Mouse (Mus musculus) CH12.LX (cell line): ENCODE results near the gene Paxbp1. TPM values are rescaled to one million over a fixed set of nuclear protein-coding genes. Genes with fewer than 3 reads are reported as not detected.
A peak's percentile ranks its signal among the peaks of the same experiment; 100 is the strongest.

Experiments
- DNase-seq: peaks from one replicate; pipeline ENCODE4 v3.0.0-alpha.2; 2013; ENCODE audit errors: extremely low read depth
- H3K27ac ChIP-seq: 2 replicates; pipeline ENCODE4 v1.5.1; 2012; ENCODE audit warnings: low read depth, mild to moderate bottlenecking, control low read depth, moderate library complexity; ENCODE audit not compliant: insufficient read depth
- H3K27me3 ChIP-seq: replicated peaks from 2 replicates; pipeline ENCODE3; 2012; ENCODE audit warnings: inconsistent platforms
- H3K36me3 ChIP-seq, 2 experiments: replicated peaks in 1 of 2; 2 replicates each; pipeline versions ENCODE3 to v1.6.1; 2012; ENCODE audit warnings: inconsistent platforms in 1 of 2, low read length in 1 of 2, mild to moderate bottlenecking in 1 of 2, mixed read lengths in 1 of 2, moderate library complexity in 1 of 2; ENCODE audit not compliant: control insufficient read depth in 1 of 2, insufficient read depth in 1 of 2
- H3K4me1 ChIP-seq, 2 experiments: 2 replicates each; pipeline ENCODE4 v1.6.1; 2012; ENCODE audit warnings: inconsistent platforms in 1 of 2, moderate library complexity in 1 of 2; ENCODE audit not compliant: insufficient read depth in 2 of 2, control insufficient read depth in 1 of 2
- H3K4me2 ChIP-seq: 2 replicates; pipeline ENCODE4 v1.6.1; 2012; ENCODE audit warnings: low read depth, mild to moderate bottlenecking, control low read depth; ENCODE audit not compliant: poor library complexity, insufficient read depth, severe bottlenecking
- H3K4me3 ChIP-seq, 3 experiments: fragments of 150-350 bp in 1 of 3; sonication (generic) in 1 of 3; replicated peaks in 1 of 3; 2 replicates each; pipeline versions ENCODE3 to v1.5.1; 2011 to 2012; ENCODE audit warnings: low read depth in 2 of 3, low read length in 2 of 3, mild to moderate bottlenecking in 2 of 3, moderate library complexity in 2 of 3, control low read depth in 1 of 3, improper control_type of control experiment in 1 of 3, inconsistent platforms in 1 of 3, mixed read lengths in 1 of 3; ENCODE audit not compliant: poor library complexity in 1 of 3
- H3K79me2 ChIP-seq: replicated peaks from 2 replicates; pipeline ENCODE4 v1.6.1; 2012; ENCODE audit warnings: mild to moderate bottlenecking, moderate library complexity; ENCODE audit not compliant: control insufficient read depth, poor library complexity, insufficient read depth, severe bottlenecking; ENCODE audit errors: extremely low read depth
- H3K9ac ChIP-seq: 2 replicates; pipeline ENCODE4 v1.6.1; 2012; ENCODE audit warnings: low read depth, mild to moderate bottlenecking, control low read depth, moderate library complexity; ENCODE audit not compliant: insufficient read depth
- H3K9me3 ChIP-seq: replicated peaks from 2 replicates; pipeline ENCODE3; 2012; ENCODE audit warnings: low read length, inconsistent platforms, mixed read lengths
- BHLHE40 ChIP-seq: IDR thresholded peaks from 2 replicates; pipeline ENCODE4 v1.6.1; 2011; ENCODE audit warnings: mild to moderate bottlenecking, low read depth, low read length, improper control_type of control experiment
- CHD1 ChIP-seq: IDR thresholded peaks from 2 replicates; pipeline ENCODE4 v1.6.1; 2012; ENCODE audit warnings: low read depth, low read length, improper control_type of control experiment, inconsistent platforms
- CHD2 ChIP-seq: IDR thresholded peaks from 2 replicates; pipeline ENCODE4 v1.6.1; 2011; ENCODE audit warnings: low read length, improper control_type of control experiment
- E2F4 ChIP-seq: IDR thresholded peaks from 2 replicates; pipeline ENCODE4 v1.6.1; 2011; ENCODE audit warnings: low read depth, low read length, improper control_type of control experiment; ENCODE audit not compliant: insufficient replicate concordance
- ELF1 ChIP-seq: IDR thresholded peaks from 2 replicates; pipeline ENCODE4 v1.6.1; 2014; ENCODE audit warnings: low read depth, mild to moderate bottlenecking, inconsistent platforms, low read length, improper control_type of control experiment
- EP300 ChIP-seq: IDR thresholded peaks from 2 replicates; pipeline ENCODE4 v1.6.1; 2011; ENCODE audit warnings: low read length, improper control_type of control experiment
- ETS1 ChIP-seq: conservative IDR thresholded peaks from 2 replicates; pipeline ENCODE4 v1.6.1; 2012; ENCODE audit warnings: low read depth, mild to moderate bottlenecking, inconsistent platforms, low read length, improper control_type of control experiment, moderate library complexity
- GABPA ChIP-seq: IDR thresholded peaks from 2 replicates; pipeline ENCODE4 v1.6.1; 2012; ENCODE audit warnings: low read depth, low read length, improper control_type of control experiment, inconsistent platforms; ENCODE audit not compliant: insufficient replicate concordance
- HCFC1 ChIP-seq: IDR thresholded peaks from 2 replicates; pipeline ENCODE4 v1.6.1; 2012; ENCODE audit warnings: low read depth, mild to moderate bottlenecking, inconsistent platforms, low read length, improper control_type of control experiment
- IRF4 ChIP-seq: IDR thresholded peaks from 2 replicates; pipeline ENCODE4 v1.6.1; 2014; ENCODE audit warnings: low read depth, mild to moderate bottlenecking, inconsistent platforms, low read length, improper control_type of control experiment
- JUND ChIP-seq: conservative IDR thresholded peaks from 2 replicates; pipeline ENCODE4 v1.6.1; 2011; ENCODE audit warnings: low read depth, low read length, improper control_type of control experiment
- KAT2A ChIP-seq: IDR thresholded peaks from 2 replicates; pipeline ENCODE4 v1.6.1; 2012; ENCODE audit warnings: low read length, improper control_type of control experiment, inconsistent platforms; ENCODE audit not compliant: insufficient replicate concordance
- MAFK ChIP-seq: IDR thresholded peaks from 2 replicates; pipeline ENCODE4 v1.6.1; 2011; ENCODE audit warnings: low read length, improper control_type of control experiment; ENCODE audit not compliant: insufficient replicate concordance
- MAX ChIP-seq: IDR thresholded peaks from 2 replicates; pipeline ENCODE4 v1.6.1; 2011; ENCODE audit warnings: low read length, improper control_type of control experiment
- MAZ ChIP-seq: IDR thresholded peaks from 2 replicates; pipeline ENCODE4 v1.6.1; 2012; ENCODE audit warnings: low read depth, mild to moderate bottlenecking, inconsistent platforms, low read length, improper control_type of control experiment, moderate library complexity
- MEF2A ChIP-seq: IDR thresholded peaks from 2 replicates; pipeline ENCODE4 v1.6.1; 2014; ENCODE audit warnings: low read depth, mild to moderate bottlenecking, inconsistent platforms, low read length, improper control_type of control experiment, borderline replicate concordance
- MXI1 ChIP-seq: IDR thresholded peaks from 2 replicates; pipeline ENCODE4 v1.6.1; 2011; ENCODE audit warnings: mild to moderate bottlenecking, low read depth, low read length, improper control_type of control experiment
- MYC ChIP-seq: IDR thresholded peaks from 2 replicates; pipeline ENCODE4 v1.6.1; 2011; ENCODE audit warnings: low read depth, mild to moderate bottlenecking, improper control_type of control experiment, low read length
- NELFE ChIP-seq: IDR thresholded peaks from 2 replicates; pipeline ENCODE4 v1.6.1; 2011; ENCODE audit warnings: low read depth, low read length, improper control_type of control experiment
- NRF1 ChIP-seq: IDR thresholded peaks from 2 replicates; pipeline ENCODE4 v1.6.1; 2014; ENCODE audit warnings: low read depth, mild to moderate bottlenecking, inconsistent platforms, low read length, improper control_type of control experiment, moderate library complexity
- PAX5 ChIP-seq: IDR thresholded peaks from 2 replicates; pipeline ENCODE4 v1.6.1; 2012; ENCODE audit warnings: low read length, inconsistent platforms, mixed read lengths
- POLR2A ChIP-seq: IDR thresholded peaks from 2 replicates; pipeline ENCODE4 v1.6.1; 2011; ENCODE audit warnings: low read depth, mild to moderate bottlenecking, improper control_type of control experiment, low read length
- POLR2AphosphoS2 ChIP-seq: IDR thresholded peaks from 2 replicates; pipeline ENCODE4 v1.6.1; 2011; ENCODE audit warnings: low read depth, low read length, improper control_type of control experiment
- RCOR1 ChIP-seq: conservative IDR thresholded peaks from 2 replicates; pipeline ENCODE4 v1.6.1; 2012; ENCODE audit warnings: low read depth, mild to moderate bottlenecking, inconsistent platforms, low read length, improper control_type of control experiment
- SIN3A ChIP-seq: IDR thresholded peaks from 2 replicates; pipeline ENCODE4 v1.6.1; 2012; ENCODE audit warnings: low read length, improper control_type of control experiment, inconsistent platforms
- SMC3 ChIP-seq: IDR thresholded peaks from 2 replicates; pipeline ENCODE4 v1.6.1; 2011; ENCODE audit warnings: low read depth, low read length, improper control_type of control experiment
- TBP ChIP-seq: conservative IDR thresholded peaks from 2 replicates; pipeline ENCODE4 v1.6.1; 2011; ENCODE audit warnings: low read depth, low read length, improper control_type of control experiment
- TCF12 ChIP-seq: IDR thresholded peaks from 2 replicates; pipeline ENCODE4 v1.6.1; 2014; ENCODE audit warnings: low read depth, mild to moderate bottlenecking, inconsistent platforms, low read length, improper control_type of control experiment
- UBTF ChIP-seq: IDR thresholded peaks from 2 replicates; pipeline ENCODE4 v1.6.1; 2012; ENCODE audit warnings: low read depth, mild to moderate bottlenecking, inconsistent platforms, low read length, improper control_type of control experiment, moderate library complexity
- USF1 ChIP-seq: IDR thresholded peaks from 2 replicates; pipeline ENCODE4 v1.6.1; 2014; ENCODE audit warnings: low read depth, mild to moderate bottlenecking, inconsistent platforms, low read length, improper control_type of control experiment
- USF2 ChIP-seq: conservative IDR thresholded peaks from 2 replicates; pipeline ENCODE4 v1.6.1; 2011; ENCODE audit warnings: low read depth, low read length, improper control_type of control experiment
- ZC3H11A ChIP-seq: IDR thresholded peaks from 2 replicates; pipeline ENCODE4 v1.6.1; 2012; ENCODE audit warnings: low read depth, mild to moderate bottlenecking, inconsistent platforms, low read length, improper control_type of control experiment
- ZKSCAN1 ChIP-seq: IDR thresholded peaks from 2 replicates; pipeline ENCODE4 v1.6.1; 2012; ENCODE audit warnings: low read depth, inconsistent platforms, low read length, improper control_type of control experiment, borderline replicate concordance
- ZMIZ1 ChIP-seq: IDR thresholded peaks from 2 replicates; pipeline ENCODE4 v1.6.1; 2012; ENCODE audit warnings: low read depth, mild to moderate bottlenecking, inconsistent platforms, low read length, improper control_type of control experiment
- dilution Hi-C: fragments of 300-500 bp; cut with MboI; formaldehyde crosslinking; loops from 2 replicates; pipeline ENCODE4 v1.14.3; 2020; ENCODE audit warnings: low sequenced_read_pairs; ENCODE audit not compliant: extremely low pct_unique_long_range_greater_than_20kb, extremely low pct_ligation_motif_present
- in situ Hi-C: fragments of 300-500 bp; cut with MboI; formaldehyde crosslinking; loops from 3 replicates; pipeline ENCODE4 v1.14.3; 2019; ENCODE audit warnings: low sequenced_read_pairs, low pct_ligation_motif_present, low pct_unique_long_range_greater_than_20kb, mixed read lengths
- polyA plus RNA-seq: library from polyadenylated mRNA; unstranded; fragments of >175 nt; gene quantifications from 2 replicates; pipeline ENCODE4 v1.2.1, GENCODE M21; 2012; ENCODE audit warnings: low read depth; ENCODE audit not compliant: insufficient read length
- total RNA-seq, 2 experiments: library from RNA; depleted of rRNA; stranded (reverse); fragments of 300-350 nt in 1 of 2; fragments of >200 nt in 1 of 2; gene quantifications; 2 replicates each; pipeline ENCODE4 v1.2.3; 2012 to 2014

Paxbp1 gene
- total and polyA plus RNA-seq, 3 experiments: 39.4 to 77.1 (median 74.4) TPM

DNA sequence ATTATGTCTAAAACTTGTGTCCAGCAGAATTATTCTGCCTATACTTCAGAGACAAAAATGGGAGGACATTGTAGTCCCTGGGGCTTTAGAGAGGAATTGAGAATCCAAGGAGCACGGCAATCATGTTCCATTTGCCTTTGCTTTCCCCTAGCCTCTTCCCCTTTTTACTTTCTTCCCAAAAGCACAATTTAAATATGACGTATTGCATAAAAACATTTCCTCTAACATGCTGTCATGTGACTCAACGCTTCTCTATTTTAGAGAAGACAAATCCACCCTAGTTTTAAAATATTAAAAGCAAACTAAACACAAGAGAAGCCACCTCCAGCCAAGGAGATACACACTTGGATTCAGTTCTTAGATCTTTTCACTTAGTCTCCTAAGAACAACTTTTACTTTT, 32.5 kb downstream of the Paxbp1 start (continued):
- TF ChIP-seq ZC3H11A (no peak), ETS1 (peak; percentile 44; the same call in 1 of the 2 replicates), HCFC1 (no peak; the same call in 1 of the 2 replicates), ELF1 (no peak), MYC (no peak), IRF4 (0 out of 2 replicates have a peak, but pooled peaks have one; percentile 30), TCF12 (no peak), MAFK (no peak), NELFE (no peak)
- TF ChIP-seq, all 38 proteins: peak for 8

DNA sequence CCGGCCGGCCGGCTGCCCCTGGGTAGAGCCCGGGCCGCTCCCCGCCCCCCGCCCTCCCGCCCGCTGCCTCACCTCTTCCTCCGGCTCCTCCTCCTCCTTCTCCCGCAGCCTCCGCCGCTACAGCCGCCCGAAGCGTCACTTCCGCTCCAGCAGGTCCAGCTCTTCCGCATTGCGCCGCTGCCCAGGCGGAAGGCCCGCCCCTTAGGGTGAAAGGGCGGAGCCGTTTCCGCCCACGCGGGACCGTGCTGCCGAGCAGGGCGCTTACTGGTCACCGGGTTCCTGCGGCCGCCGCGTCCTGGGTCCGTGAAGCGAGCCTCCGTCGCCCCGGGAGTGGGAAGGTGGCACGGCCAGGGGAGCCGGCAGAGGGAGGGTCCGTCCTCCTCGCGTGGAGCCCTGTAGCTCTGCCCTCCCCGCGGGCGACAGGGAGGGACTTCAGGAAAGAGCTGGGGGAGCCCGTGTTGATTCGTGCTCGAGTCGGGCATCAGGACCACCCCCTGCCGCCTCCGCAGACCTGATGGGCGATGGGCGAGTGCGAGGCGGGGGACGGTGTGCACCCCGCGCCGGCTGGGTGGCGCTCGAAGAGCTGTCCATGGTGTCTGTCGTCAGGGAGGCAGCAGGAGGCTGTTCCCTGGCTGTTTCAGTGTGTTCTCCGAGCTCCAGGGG, 33.2 kb downstream of the Paxbp1 start, which contains the start of gene Synj1:
Gene Synj1 (minus strand): TSS at position 288 of the 663 bp plus-strand sequence.
- in situ Hi-C loops (no loop called here), dilution Hi-C loops (no loop called here)
- Histone ChIP-seq H3K27me3 (no peaks in the 10 kb centered on the region), H3K36me3 (peaks cover 16 to 41% of the 10 kb centered on the region in 2 experiments), H3K9ac (peak within 1 kb of the TSS; percentile 77), H3K9me3 (no peaks in the 10 kb centered on the region), H3K27ac (peak within 1 kb of the TSS; percentile 44), H3K4me2 (peak within 1 kb of the TSS; percentile 77), H3K4me1 (peaks cover 0 to 20% of the 10 kb centered on the region in 2 experiments; a peak in 2 of 4 replicates), H3K79me2 (no peaks in the 10 kb centered on the region), H3K4me3 (peak within 1 kb of the TSS; percentile 84 to 90 (median 85))
- DNase-seq: peak; percentile 93
- TF ChIP-seq NRF1 (peak; percentile 16; the same call in 1 of the 2 replicates), MAZ (no peak; the same call in none of the 2 replicates), KAT2A (peak; percentile 25; the same call in 1 of the 2 replicates), MYC (0 out of 2 replicates have a peak, but pooled peaks have one; percentile 41), ZMIZ1 (peak; percentile 34; the same call in 1 of the 2 replicates), MAX (no peak), HCFC1 (peak; percentile 84), SIN3A (peak; percentile 99), MXI1 (peak; percentile 97), GABPA (no peak), TCF12 (peak; percentile 44; the same call in 1 of the 2 replicates), IRF4 (no peak; the same call in 1 of the 2 replicates), ZC3H11A (no peak), BHLHE40 (no peak), ETS1 (no peak), CHD2 (no peak), CHD1 (no peak; the same call in 1 of the 2 replicates), POLR2AphosphoS2 (no peak), PAX5 (no peak), MAFK (no peak), MEF2A (no peak), SMC3 (no peak; the same call in 1 of the 2 replicates), ZKSCAN1 (no peak), NELFE (peak; percentile 42), RCOR1 (0 out of 2 replicates have a peak, but pooled peaks have one; percentile 15), EP300 (no peak), USF2 (no peak), E2F4 (no peak), JUND (no peak), TBP (no peak), USF1 (no peak), POLR2A (peak; percentile 86), ELF1 (peak; percentile 99), UBTF (peak; percentile 60; the same call in 1 of the 2 replicates)
